Mouse (Mus musculus) forebrain, embryonic 15.5 days (tissue): ENCODE measurements around the gene Slfn4. TPM values are rescaled to one million over a fixed set of nuclear protein-coding genes. Genes with fewer than 3 reads are reported as not detected.
"Not testable (repeated sequence)": the region's sequence is repeated elsewhere in the genome, so short reads cannot be mapped to it uniquely, and the experiment has no call there.

Source experiments
- ATAC-seq: fragments of 200-750 bp; cut with Nextera tagmentation; replicated peaks from 2 replicates; pipeline ENCODE4 v1.8.0; 2017; ENCODE audit warnings: mild to moderate bottlenecking, moderate TSS enrichment, moderate library complexity
- H3K27ac ChIP-seq: fragments of 300-500 bp; sonication (generic); replicated peaks from 2 replicates; pipeline ENCODE4 v1.5.1; 2015; ENCODE audit warnings: mild to moderate bottlenecking, inconsistent platforms
- H3K27me3 ChIP-seq: fragments of 300-500 bp; sonication (generic); 2 replicates; pipeline ENCODE4 v1.6.1; 2015; ENCODE audit warnings: inconsistent platforms
- H3K36me3 ChIP-seq: fragments of 300-500 bp; sonication (generic); 2 replicates; pipeline ENCODE4 v1.6.1; 2015; ENCODE audit warnings: mild to moderate bottlenecking, inconsistent platforms
- H3K4me1 ChIP-seq: fragments of 300-500 bp; sonication (generic); 2 replicates; pipeline ENCODE4 v1.6.1; 2015; ENCODE audit warnings: inconsistent platforms
- H3K4me2 ChIP-seq: fragments of 300-500 bp; sonication (generic); replicated peaks from 2 replicates; pipeline ENCODE4 v1.6.1; 2015; ENCODE audit warnings: mild to moderate bottlenecking, inconsistent platforms
- H3K4me3 ChIP-seq: fragments of 300-500 bp; sonication (generic); 2 replicates; pipeline ENCODE4 v1.5.1; 2015; ENCODE audit warnings: mild to moderate bottlenecking, inconsistent platforms
- H3K9ac ChIP-seq: fragments of 300-500 bp; sonication (generic); replicated peaks from 2 replicates; pipeline ENCODE4 v1.6.1; 2015; ENCODE audit warnings: mild to moderate bottlenecking, inconsistent platforms
- H3K9me3 ChIP-seq: fragments of 300-500 bp; sonication (generic); 2 replicates; pipeline ENCODE4 v1.6.1; 2016; ENCODE audit warnings: inconsistent platforms
- WGBS: fragments of 180-500 bp; shearing (Covaris S2); methylation state at CpG from one replicate; pipeline ENCODE4 v1.1.7; 2015; ENCODE audit warnings: mixed read lengths; 5-methylcytosine and 5-hydroxymethylcytosine counted together
- polyA plus RNA-seq: library from polyadenylated mRNA; unstranded; fragments of >200 nt; fragmentation: Nextera tagmentation; extraction: Ambion mirVana; gene quantifications from 2 replicates; pipeline ENCODE4 v1.2.1, GENCODE M21; 2015

Gene Slfn4
- polyA plus RNA-seq, 1 experiment from 2014 or later, result not detected

DNA sequence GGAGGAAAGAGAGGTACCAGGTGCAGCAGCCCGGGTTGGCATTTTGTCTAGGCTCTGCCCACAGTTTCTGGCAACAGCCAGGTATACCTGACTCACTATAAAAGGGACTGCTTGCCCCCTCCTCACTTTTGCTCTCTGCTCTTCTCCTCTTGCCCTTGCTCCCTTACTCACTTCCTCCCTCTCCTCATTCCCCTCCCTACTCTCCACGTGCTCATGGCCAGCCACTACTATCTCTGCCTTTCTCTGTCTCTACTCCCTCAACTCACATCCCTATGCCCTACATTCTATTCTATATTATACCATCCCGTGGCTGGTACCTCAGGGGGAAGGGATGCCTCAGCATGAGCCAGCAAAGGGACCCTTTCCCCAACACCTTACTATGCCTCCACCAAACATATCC, 49.8 kb downstream of the Slfn4 start:
- H3K27me3 ChIP-seq, result no peaks in the 10 kb centered on the region
- H3K36me3 ChIP-seq, result no peaks in the 10 kb centered on the region
- ATAC-seq, result no peak
- H3K9me3 ChIP-seq, result no peaks in the 10 kb centered on the region
- H3K4me1 ChIP-seq, result no peaks in the 10 kb centered on the region
- no peak overlapping the region for H3K9ac ChIP-seq
- no peak overlapping the region for H3K4me3 ChIP-seq
- no peak overlapping the region for H3K27ac ChIP-seq
- no peak overlapping the region for H3K4me2 ChIP-seq
- 83% methylated on average over 3 of the region's 3 CpGs for WGBS

DNA sequence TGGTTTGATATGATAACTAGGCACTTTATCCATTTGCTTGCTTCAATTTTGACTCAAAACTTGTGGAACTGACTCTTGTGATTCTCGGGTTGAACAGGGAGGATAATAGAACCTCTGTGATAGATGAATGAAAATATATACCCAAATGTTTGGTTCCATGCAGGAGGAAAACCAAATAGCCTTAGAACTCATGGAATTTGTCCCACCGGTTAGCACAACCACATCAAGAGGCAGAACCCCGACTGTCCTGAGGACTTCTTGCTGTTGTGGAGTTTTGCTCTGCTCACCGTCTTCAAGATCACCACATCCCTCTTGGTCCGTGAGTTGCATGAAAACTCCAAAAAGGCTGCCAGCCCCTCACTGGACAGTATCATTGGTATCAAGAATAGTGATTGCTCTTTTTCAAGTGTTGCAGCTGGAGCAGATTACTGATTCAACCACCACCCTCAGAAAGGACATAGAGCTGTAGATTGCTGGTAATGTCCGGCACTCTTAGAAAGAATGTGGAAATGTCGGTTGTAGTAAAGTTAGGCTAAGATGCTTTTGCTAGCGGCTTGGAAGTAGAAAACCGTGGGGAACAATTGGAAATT, 50.5 kb downstream of the Slfn4 start:
- ATAC-seq, result no peak
- no peak overlapping the region for H3K4me2 ChIP-seq
- H3K9ac ChIP-seq, result no peak overlapping the region
- H3K4me3 ChIP-seq, result no peak overlapping the region
- no peaks in the 10 kb centered on the region for H3K27me3 ChIP-seq
- no peak overlapping the region for H3K27ac ChIP-seq
- no peaks in the 10 kb centered on the region for H3K9me3 ChIP-seq
- H3K4me1 ChIP-seq, result no peaks in the 10 kb centered on the region
- H3K36me3 ChIP-seq, result no peaks in the 10 kb centered on the region
- 88% methylated on average over 9 of the region's 9 CpGs for WGBS

GRCm38 (mm10) chr11:83227926-83228723, 53.1 kb downstream of the Slfn4 start:
- Histone ChIP-seq H3K4me3 (no peak overlapping the region), H3K36me3 (no peaks in the 10 kb centered on the region), H3K27ac (no peak overlapping the region), H3K9me3 (no peaks in the 10 kb centered on the region), H3K27me3 (no peaks in the 10 kb centered on the region), H3K9ac (no peak overlapping the region), H3K4me2 (no peak overlapping the region), H3K4me1 (no peaks in the 10 kb centered on the region)
- ATAC-seq, result no peak
- WGBS, result 89% methylated on average over 7 of the region's 7 CpGs

DNA sequence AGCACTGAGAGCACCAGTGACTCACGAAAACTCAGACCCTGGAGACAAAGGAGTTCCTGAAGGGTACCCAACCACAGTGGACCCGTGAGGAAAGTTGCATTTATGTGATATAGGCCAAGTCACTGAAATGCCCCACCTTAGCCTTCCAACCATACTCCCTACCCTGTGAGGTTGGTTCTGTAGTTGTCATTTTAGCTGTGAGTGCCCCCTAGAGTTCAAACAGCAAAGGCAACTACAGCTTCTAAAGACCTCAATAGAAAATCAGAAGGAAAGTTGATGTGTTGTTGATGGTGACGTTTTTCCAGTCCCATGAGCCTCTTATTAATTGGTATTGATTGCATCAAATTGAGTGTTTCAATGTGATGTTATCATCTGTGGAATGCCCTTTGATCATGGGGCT, 56.0 kb downstream of the Slfn4 start:
- H3K9me3 ChIP-seq, result no peaks in the 10 kb centered on the region
- H3K36me3 ChIP-seq, result no peaks in the 10 kb centered on the region
- no peaks in the 10 kb centered on the region for H3K27me3 ChIP-seq
- H3K4me2 ChIP-seq, result no peak overlapping the region
- no peaks in the 10 kb centered on the region for H3K4me1 ChIP-seq
- 74% methylated on average over 3 of the region's 3 CpGs for WGBS
- no peak overlapping the region for H3K9ac ChIP-seq
- no peak overlapping the region for H3K4me3 ChIP-seq
- no peak for ATAC-seq
- H3K27ac ChIP-seq, result no peak overlapping the region

GRCm38 (mm10) chr11:83233621-83234020, 58.6 kb downstream of the Slfn4 start:
- ATAC-seq, H3K36me3 ChIP-seq, H3K4me2 ChIP-seq, H3K9ac ChIP-seq, H3K4me3 ChIP-seq, H3K27ac ChIP-seq, H3K9me3 ChIP-seq, H3K27me3 ChIP-seq, H3K4me1 ChIP-seq: not testable (repeated sequence)
- WGBS, result 34% methylated on average over 5 of the region's 5 CpGs

DNA sequence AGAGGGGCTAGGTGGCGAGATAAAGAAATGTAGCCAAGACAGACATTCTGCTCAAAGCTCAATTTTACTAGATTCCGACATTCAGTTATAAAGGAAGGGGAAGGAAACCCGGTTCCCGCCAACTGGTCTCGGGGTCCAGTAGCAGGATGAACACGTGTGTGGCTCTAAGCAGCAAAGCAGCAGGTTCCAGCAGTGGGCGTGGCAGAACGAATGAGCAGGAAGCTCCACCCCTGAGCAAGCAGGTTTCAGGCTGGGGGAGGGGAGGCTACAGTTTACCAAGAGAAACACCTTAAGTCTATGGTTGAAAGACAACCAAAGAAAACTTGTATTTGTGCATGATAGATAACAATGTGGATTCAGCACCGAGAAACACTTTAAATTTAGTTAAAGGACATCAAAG, 62.4 kb downstream of the Slfn4 start:
- H3K27ac ChIP-seq, H3K4me2 ChIP-seq, ATAC-seq, H3K36me3 ChIP-seq, H3K9me3 ChIP-seq, H3K4me1 ChIP-seq, H3K9ac ChIP-seq, H3K4me3 ChIP-seq, H3K27me3 ChIP-seq: not testable (repeated sequence)
- WGBS, result 84% methylated on average over 9 of the region's 9 CpGs

GRCm38 (mm10) chr11:83238389-83238788, 63.4 kb downstream of the Slfn4 start:
- Histone ChIP-seq H3K4me2 (no peak overlapping the region), H3K27me3 (no peaks in the 10 kb centered on the region), H3K9ac (no peak overlapping the region), H3K4me1 (no peaks in the 10 kb centered on the region), H3K9me3 (no peaks in the 10 kb centered on the region), H3K4me3 (no peak overlapping the region), H3K36me3 (no peaks in the 10 kb centered on the region), H3K27ac (no peak overlapping the region)
- ATAC-seq, result no peak
- 92% methylated on average over 2 of the region's 2 CpGs for WGBS

DNA sequence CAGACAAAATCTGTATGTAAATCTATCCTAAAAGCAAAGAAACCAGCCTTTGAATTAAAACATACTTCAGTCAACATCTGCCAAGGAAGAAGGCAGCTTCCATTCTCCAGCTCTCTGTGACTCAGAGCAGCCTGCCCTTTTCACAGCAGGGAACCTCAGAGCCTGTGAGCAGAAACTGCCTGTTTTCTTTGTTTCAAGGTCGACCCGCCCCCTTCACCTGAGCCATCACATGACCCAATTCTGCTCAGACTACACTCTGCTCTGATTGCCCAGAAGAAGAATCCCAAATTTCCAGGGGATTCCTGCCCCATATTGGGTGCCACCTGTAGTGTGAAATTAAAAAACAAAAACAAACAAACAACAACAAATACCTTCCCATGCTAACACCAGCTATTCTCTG, 64.8 kb downstream of the Slfn4 start:
- Histone ChIP-seq H3K4me2 (no peak overlapping the region), H3K9ac (no peak overlapping the region), H3K27ac (no peak overlapping the region), H3K9me3 (no peaks in the 10 kb centered on the region), H3K27me3 (no peaks in the 10 kb centered on the region), H3K4me3 (no peak overlapping the region), H3K36me3 (no peaks in the 10 kb centered on the region), H3K4me1 (no peaks in the 10 kb centered on the region)
- ATAC-seq, result no peak
- WGBS, result 6% methylated on average over 2 of the region's 2 CpGs

Other genes starting within 250 kb of the Slfn4 start
- gene Slfn5, start 223.8 kb upstream of the Slfn4 start, polyA plus RNA-seq, result 0.85 and 1.1 TPM in 2 replicates
- gene Slfn9, start 183.4 kb upstream of the Slfn4 start, polyA plus RNA-seq, result 5.1 and 5.4 TPM in 2 replicates
- 0.14 and 0.18 TPM in 2 replicates for gene Slfn8, start 154.4 kb upstream of the Slfn4 start, polyA plus RNA-seq
- gene Slfn2, start 110.1 kb upstream of the Slfn4 start, polyA plus RNA-seq, result 0.83 TPM in 2 replicates
- 0.09 TPM in 1 of 2 replicates, not detected in the other for gene Slfn1, start 58.3 kb upstream of the Slfn4 start, polyA plus RNA-seq
- 0.10 and 0.15 TPM in 2 replicates for gene Slfn3, start 16.1 kb downstream of the Slfn4 start, polyA plus RNA-seq
- gene Slfn14, start 111.5 kb downstream of the Slfn4 start, polyA plus RNA-seq, result 0.06 TPM in 1 of 2 replicates, not detected in the other
- gene Ap2b1, start 123.8 kb downstream of the Slfn4 start, polyA plus RNA-seq, result 106 and 107 TPM in 2 replicates
- 20.2 and 20.3 TPM in 2 replicates for gene Pex12, start 127.4 kb downstream of the Slfn4 start, polyA plus RNA-seq
- gene Rasl10b, start 234.0 kb downstream of the Slfn4 start, polyA plus RNA-seq, result 27.2 and 29.6 TPM in 2 replicates